Mouse (Mus musculus) brain, embryonic 14.5 days (tissue): ENCODE data around the gene Anapc1.

Experiments used
- CTCF ChIP-seq: fragments of 200-500 bp; IDR thresholded peaks from 2 replicates; pipeline ENCODE4 v1.5.1; 2012; ENCODE audit warnings: inconsistent platforms, mild to moderate bottlenecking, moderate library complexity, borderline replicate concordance; ENCODE audit not compliant: insufficient read depth, insufficient read length; ENCODE audit errors: extremely low read depth
- POLR2A ChIP-seq: fragments of 200-500 bp; IDR thresholded peaks from 2 replicates; pipeline ENCODE4 v1.6.1; 2012; ENCODE audit warnings: mild to moderate bottlenecking, inconsistent platforms, borderline replicate concordance; ENCODE audit not compliant: poor library complexity, insufficient read depth, insufficient read length, severe bottlenecking; ENCODE audit errors: extremely low read depth

DNA sequence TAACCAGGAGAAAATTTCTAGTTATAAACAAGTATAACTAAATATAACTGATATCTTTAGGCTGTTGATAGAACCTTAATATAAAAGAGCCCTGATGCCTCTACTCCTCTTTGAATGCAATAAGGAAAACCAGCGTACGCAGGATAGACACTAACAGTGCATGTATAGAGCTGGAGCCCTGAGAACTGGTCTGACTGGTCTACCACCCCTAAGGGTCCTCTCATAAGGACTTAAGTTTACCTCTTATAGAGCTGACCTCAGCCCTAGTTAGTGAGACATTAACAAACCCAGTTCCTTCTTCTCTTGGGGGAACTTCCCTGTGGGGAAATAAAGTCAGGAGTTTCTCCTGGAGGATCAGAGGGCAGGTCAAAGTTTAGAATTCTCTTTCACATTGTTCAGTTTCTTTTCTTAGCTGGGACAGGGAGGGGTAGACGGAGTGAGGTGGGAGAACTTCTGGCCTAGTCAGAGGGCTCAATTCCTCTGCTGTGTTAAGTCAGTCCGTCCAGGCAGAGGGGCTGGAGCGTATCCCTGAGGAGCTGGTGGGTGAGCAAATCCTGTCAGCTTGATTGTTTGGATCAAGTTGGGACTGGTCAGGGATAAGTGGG is 35.0 kb upstream of the Anapc1 start:
- TF ChIP-seq CTCF, result no peak
- TF ChIP-seq POLR2A, result no peak
